Mouse (Mus musculus): ENCODE results near the gene Cldn2. TPM values are rescaled to one million over a fixed set of nuclear protein-coding genes. Genes with fewer than 3 reads are reported as not detected.

Cldn2 gene
- polyA plus RNA-seq, 1 experiment from 2014 or later = 0.24 TPM

DNA sequence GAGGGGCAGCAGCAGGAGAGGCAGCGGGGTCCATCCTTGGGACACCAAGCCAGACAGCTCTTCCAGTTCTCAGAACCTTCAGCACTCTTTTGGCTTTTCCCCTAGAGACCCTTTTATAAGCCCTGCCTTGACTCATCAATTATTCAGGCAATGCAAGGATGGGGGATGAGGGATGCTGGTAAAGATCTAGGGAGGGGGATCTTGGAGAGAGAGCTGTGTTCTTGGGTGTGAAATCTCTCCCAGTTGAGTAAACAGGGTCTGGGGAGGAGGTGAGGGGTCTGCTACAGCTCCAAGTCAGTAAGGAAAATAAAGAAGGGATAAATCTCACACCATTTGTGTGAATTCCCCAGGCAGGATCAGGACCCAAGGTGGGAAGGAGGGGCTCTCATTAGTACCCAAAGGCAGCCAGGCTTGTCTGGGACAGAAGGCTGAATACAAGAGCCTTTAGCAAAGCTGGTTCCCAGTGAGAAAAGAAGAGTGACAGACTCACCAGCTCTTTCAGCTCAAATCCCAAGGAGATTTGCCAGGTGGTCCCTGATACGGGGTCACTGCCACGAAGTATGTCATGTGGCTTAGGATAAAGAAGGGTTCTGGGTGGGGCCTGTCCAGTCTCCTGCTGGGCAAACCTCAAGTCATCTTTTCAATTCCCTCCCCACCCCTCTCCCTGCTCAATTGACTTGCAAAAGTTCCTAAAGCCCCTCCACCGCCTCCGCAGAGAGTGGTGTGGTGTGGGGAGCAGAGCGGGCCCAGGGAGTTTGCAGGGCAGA is 18.2 kb upstream of the Cldn2 start, which contains the start of gene Ripply1:
TSS of gene Ripply1 (minus strand) at position 76 of the 767 bp plus-strand sequence.
- H3K27ac ChIP-seq (replicated peaks) = no peak within 1 kb of the TSS
- H3K9ac ChIP-seq (replicated peaks) = no peak within 1 kb of the TSS
- H3K4me2 ChIP-seq (replicated peaks) = no peak within 1 kb of the TSS
- H3K4me1 ChIP-seq = peaks cover 7% of the 10 kb centered on the region; the same call in 1 of the 2 replicates
- no peaks in the 10 kb centered on the region for H3K9me3 ChIP-seq
- H3K4me3 ChIP-seq = no peak within 1 kb of the TSS
- H3K36me3 ChIP-seq = no peaks in the 10 kb centered on the region
- peak; percentile 68 for ATAC-seq (ENCODE audit: low FRiP score, low read depth)
- H3K27me3 ChIP-seq = peaks cover 49% of the 10 kb centered on the region
- WGBS = 27% methylated on average over 6 of the region's 6 CpGs

DNA sequence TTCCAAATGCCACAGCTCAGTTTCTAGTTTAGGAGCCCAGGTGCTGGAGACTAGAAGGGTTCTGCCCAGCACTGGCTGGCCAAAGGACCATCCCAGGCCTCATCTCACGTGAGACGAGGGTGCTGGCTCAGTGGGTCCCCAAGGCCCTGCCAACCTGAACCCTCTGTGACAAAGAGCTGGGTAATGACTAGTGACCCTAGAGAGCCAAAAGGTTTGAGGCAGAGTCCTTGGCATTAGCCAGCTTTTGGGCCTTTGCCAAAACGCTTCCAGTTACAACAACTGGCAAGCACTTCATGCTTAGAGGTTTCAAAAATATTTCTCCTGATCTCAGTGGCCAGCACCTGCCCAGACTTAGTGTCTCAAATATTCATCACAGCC is 17.6 kb upstream of the Cldn2 start:
- Histone ChIP-seq H3K27me3 (peaks cover 51% of the 10 kb centered on the region), H3K36me3 (no peaks in the 10 kb centered on the region), H3K27ac (replicated peaks) (no peak overlapping the region), H3K4me2 (replicated peaks) (no peak overlapping the region), H3K9ac (replicated peaks) (no peak overlapping the region), H3K9me3 (no peaks in the 10 kb centered on the region), H3K4me1 (peaks cover 7% of the 10 kb centered on the region; the same call in 1 of the 2 replicates), H3K4me3 (no peak overlapping the region)
- 28% methylated on average over 3 of the region's 3 CpGs for WGBS
- ATAC-seq (ENCODE audit: low FRiP score, low read depth) = peak; percentile 51

DNA sequence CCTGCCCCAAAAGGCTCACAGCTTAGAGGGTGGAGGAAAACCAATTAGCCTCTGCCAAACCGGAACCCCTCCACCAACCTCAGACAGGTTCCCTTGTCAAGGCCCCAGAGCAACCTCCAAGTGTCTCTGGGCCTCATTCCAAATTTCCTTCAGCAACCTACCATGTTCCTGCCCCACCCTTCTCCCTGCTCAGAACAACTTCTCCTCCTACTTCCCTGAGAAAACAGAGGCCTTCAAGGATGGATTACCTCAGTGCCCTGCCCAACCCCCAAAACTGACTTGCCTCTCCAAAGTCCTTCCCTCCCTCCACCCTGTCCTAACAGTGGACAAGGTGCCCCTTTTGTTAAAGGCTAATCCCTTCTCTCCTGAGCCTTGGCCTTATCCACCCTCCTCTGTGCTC is 14.9 kb upstream of the Cldn2 start:
- H3K4me3 ChIP-seq = no peak overlapping the region
- ATAC-seq (ENCODE audit: low FRiP score, low read depth) = no peak
- WGBS = 47% methylated on average over 1 of the region's 1 CpGs

DNA sequence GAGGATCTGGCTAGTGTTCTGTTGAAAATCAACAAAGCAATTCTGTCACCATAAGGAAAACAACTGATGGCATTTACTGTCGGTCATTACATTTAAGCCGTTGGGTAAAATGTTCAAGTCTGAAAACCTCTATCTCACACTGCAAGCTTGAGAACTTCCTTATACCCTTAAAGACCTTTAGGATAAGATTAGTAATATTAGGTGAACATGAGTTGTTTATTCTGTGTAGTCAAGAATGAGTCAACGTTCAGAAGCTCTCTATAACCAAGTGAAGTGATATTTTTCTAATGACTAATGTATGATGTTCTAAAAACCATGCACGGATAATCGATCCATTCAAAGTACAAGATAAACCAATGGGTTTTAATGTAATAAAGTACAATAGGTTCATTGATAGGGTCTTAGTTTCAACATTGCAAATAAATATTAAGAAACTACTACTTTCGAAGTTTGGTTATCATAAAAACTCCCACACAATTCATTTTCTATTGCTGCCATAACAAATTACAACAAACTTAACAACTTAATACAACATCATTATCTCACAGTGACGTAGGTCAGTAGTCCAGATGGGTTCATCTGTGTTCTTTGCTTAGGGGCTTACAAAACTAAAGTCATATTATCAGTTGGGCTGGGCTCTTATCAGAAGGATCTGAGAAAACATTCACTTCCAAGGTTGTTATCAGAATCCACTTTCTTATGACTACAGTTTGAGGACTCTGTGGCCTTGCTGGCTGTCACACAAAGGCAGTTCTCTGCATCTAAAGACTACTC is 6.4 kb upstream of the Cldn2 start:
- H3K4me3 ChIP-seq = no peak overlapping the region
- peaks cover 52% of the 10 kb centered on the region for H3K27me3 ChIP-seq
- no peak overlapping the region for H3K27ac ChIP-seq (replicated peaks)
- no peak overlapping the region for H3K9ac ChIP-seq (replicated peaks)
- no peak for ATAC-seq (ENCODE audit: low FRiP score, low read depth)
- no peaks in the 10 kb centered on the region for H3K9me3 ChIP-seq
- no peak overlapping the region for H3K4me2 ChIP-seq (replicated peaks)
- H3K36me3 ChIP-seq = no peaks in the 10 kb centered on the region
- 89% methylated on average over 7 of the region's 7 CpGs for WGBS
- no peaks in the 10 kb centered on the region for H3K4me1 ChIP-seq

More for the DNA sequence above, 14.9 kb upstream of the Cldn2 start:
- Histone ChIP-seq H3K4me1 (peaks cover 7% of the 10 kb centered on the region; the same call in 1 of the 2 replicates), H3K27ac (replicated peaks) (no peak overlapping the region), H3K9ac (replicated peaks) (no peak overlapping the region), H3K27me3 (peaks cover 52% of the 10 kb centered on the region), H3K9me3 (no peaks in the 10 kb centered on the region), H3K4me2 (replicated peaks) (no peak overlapping the region), H3K36me3 (no peaks in the 10 kb centered on the region)

DNA sequence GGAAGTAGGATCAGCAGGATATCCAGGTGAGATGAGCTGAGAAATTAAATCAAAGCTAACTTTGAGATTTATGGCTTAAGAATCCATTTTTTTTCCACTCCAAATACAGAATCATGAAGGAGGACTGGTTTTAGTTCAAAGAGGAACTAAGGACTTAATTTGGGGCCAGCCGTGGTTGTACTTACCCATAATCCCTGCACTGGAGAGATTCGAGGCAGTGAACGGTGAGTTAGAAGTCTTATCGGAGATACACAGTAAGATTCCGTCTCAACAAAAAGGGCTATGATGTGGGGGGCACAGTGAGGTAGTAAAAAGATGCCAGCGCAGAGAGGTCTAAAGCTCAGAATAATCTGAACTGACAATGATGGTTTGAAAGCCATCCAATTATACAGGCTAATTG is 4.6 kb upstream of the Cldn2 start:
- no peak for ATAC-seq (ENCODE audit: low FRiP score, low read depth)
- Histone ChIP-seq H3K27ac (replicated peaks) (no peak overlapping the region), H3K27me3 (peaks cover 53% of the 10 kb centered on the region), H3K36me3 (no peaks in the 10 kb centered on the region), H3K4me3 (no peak overlapping the region), H3K9me3 (no peaks in the 10 kb centered on the region), H3K9ac (replicated peaks) (no peak overlapping the region), H3K4me2 (replicated peaks) (no peak overlapping the region), H3K4me1 (no peaks in the 10 kb centered on the region)
- 73% methylated on average over 6 of the region's 6 CpGs for WGBS

DNA sequence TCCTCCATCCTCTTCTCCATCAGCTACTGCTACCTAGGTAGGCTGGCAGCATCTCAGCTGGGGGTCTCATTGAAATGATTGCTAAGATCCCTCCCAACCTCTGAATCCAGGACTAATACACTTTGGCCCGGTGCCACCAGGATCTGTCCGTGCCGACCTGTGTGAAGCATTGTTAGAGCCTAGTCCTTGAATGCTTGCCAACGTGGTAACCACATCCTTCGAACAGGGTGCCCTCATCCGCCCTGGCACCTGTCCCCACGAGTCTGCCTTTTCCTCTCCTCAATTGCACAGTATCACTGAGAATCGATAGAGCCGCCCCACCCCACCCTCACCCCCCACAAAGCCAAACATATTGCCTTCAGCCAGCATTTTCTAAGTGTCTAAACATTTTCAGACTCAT is 2.8 kb upstream of the Cldn2 start:
- no peak overlapping the region for H3K4me2 ChIP-seq (replicated peaks)
- no peak for ATAC-seq (ENCODE audit: low FRiP score, low read depth)
- 78% methylated on average over 9 of the region's 9 CpGs for WGBS
- H3K9ac ChIP-seq (replicated peaks) = no peak overlapping the region
- H3K9me3 ChIP-seq = no peaks in the 10 kb centered on the region
- H3K27me3 ChIP-seq = peaks cover 38% of the 10 kb centered on the region
- H3K27ac ChIP-seq (replicated peaks) = no peak overlapping the region
- H3K4me3 ChIP-seq = no peak overlapping the region
- H3K36me3 ChIP-seq = no peaks in the 10 kb centered on the region
- H3K4me1 ChIP-seq = no peaks in the 10 kb centered on the region

DNA sequence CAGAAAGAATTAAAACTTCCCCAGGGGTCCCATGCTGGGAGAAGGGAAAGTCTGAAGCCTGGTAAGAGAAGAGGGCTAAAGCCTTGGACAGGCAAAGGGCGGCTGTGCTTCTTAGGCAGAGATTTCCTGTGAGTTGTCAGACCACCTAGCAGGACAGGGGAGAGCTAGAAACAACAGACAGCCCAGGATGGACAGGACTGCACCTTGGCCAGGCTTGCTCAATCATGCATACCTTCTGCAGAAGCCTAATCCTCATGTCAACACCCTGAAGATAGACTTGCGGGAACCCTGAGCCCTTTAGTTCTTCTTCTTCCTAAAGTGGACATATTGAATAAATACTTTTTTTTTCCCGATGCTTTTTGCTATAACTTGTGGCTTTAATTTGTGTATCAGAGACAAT is 675 bp upstream of the Cldn2 start:
- WGBS = 78% methylated on average over 3 of the region's 3 CpGs

DNA sequence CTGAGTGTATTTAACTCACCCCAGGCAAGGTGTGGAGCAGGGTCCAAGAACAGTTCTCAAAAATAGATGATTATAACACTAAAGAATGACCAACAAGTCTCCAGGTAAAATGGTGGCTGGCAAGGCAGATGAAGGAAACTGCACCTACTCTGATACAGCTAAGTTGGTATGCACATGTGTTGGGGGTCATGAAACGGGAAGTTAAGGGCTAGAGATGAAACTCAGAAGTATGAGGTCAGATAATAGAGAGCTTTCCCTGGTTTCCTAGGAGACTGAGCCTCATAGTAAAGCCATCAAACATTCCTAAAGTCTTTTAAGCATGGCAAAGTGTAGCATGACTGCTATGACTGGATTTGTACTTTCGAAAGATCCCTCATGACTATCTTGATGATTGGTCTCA is 2.4 kb downstream of the Cldn2 start:
- WGBS = 55% methylated on average over 2 of the region's 2 CpGs
- no peak overlapping the region for H3K4me3 ChIP-seq
- no peak overlapping the region for H3K27ac ChIP-seq (replicated peaks)
- no peak overlapping the region for H3K9ac ChIP-seq (replicated peaks)
- H3K4me2 ChIP-seq (replicated peaks) = no peak overlapping the region
- no peak for ATAC-seq (ENCODE audit: low FRiP score, low read depth)
- no peaks in the 10 kb centered on the region for H3K9me3 ChIP-seq
- peaks cover 44% of the 10 kb centered on the region for H3K27me3 ChIP-seq
- no peaks in the 10 kb centered on the region for H3K4me1 ChIP-seq
- no peaks in the 10 kb centered on the region for H3K36me3 ChIP-seq

More for the DNA sequence above, 675 bp upstream of the Cldn2 start:
- Histone ChIP-seq H3K9me3 (no peaks in the 10 kb centered on the region), H3K27ac (replicated peaks) (no peak overlapping the region), H3K9ac (replicated peaks) (no peak overlapping the region), H3K36me3 (no peaks in the 10 kb centered on the region), H3K4me2 (replicated peaks) (no peak overlapping the region), H3K4me1 (no peaks in the 10 kb centered on the region), H3K27me3 (peaks cover 45% of the 10 kb centered on the region), H3K4me3 (no peak overlapping the region)
- ATAC-seq (ENCODE audit: low FRiP score, low read depth) = no peak

DNA sequence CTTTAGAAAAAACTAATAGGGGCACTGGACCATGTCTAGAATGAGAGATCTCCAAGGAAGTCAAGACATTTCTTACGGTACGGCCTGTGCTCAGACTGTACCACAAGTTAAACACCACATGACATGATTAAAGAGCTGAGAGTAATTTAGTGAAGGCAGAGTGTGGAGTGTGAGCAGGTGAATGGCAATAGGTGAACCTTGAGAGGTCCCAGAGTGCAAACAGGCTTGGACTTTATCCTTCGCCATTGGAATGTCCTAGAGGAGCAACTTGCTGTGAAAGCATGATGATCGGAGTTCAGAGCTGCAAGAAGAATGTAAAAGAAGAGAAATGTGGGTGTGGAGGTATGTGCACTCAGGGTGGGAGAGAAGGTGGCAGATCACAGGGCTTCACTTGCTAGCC is 5.3 kb downstream of the Cldn2 start:
- Histone ChIP-seq H3K27me3 (peaks cover 52% of the 10 kb centered on the region), H3K9ac (replicated peaks) (no peak overlapping the region), H3K4me3 (no peak overlapping the region), H3K9me3 (no peaks in the 10 kb centered on the region), H3K4me1 (no peaks in the 10 kb centered on the region), H3K4me2 (replicated peaks) (no peak overlapping the region), H3K27ac (replicated peaks) (no peak overlapping the region), H3K36me3 (no peaks in the 10 kb centered on the region)
- ATAC-seq (ENCODE audit: low FRiP score, low read depth) = no peak
- 93% methylated on average over 4 of the region's 4 CpGs for WGBS

DNA sequence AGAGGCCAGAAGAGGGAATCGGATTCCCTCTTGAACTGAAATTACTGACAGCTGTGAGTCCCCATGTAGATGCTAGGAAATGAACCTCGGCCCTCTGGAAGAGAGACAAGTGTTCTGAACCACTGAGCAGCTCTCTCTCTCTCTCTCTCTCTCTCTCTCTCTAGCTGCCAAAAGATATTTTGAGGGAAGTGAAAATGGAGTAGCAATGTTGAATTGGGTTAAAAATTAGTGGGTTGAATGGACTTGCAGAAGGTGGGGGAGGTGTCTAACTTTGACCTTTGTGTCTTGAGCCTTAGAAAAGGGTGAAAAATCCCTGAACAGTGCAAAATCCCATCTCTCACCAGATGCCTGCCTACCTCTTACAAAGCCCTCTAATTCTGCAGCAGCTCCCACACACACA is 6.8 kb downstream of the Cldn2 start:
- H3K27me3 ChIP-seq = peaks cover 52% of the 10 kb centered on the region
- WGBS = 66% methylated on average over 2 of the region's 2 CpGs
- H3K4me3 ChIP-seq = no peak overlapping the region
- no peaks in the 10 kb centered on the region for H3K36me3 ChIP-seq
- H3K9ac ChIP-seq (replicated peaks) = no peak overlapping the region
- no peak overlapping the region for H3K4me2 ChIP-seq (replicated peaks)
- ATAC-seq (ENCODE audit: low FRiP score, low read depth) = no peak
- no peaks in the 10 kb centered on the region for H3K4me1 ChIP-seq
- H3K27ac ChIP-seq (replicated peaks) = no peak overlapping the region
- H3K9me3 ChIP-seq = no peaks in the 10 kb centered on the region

DNA sequence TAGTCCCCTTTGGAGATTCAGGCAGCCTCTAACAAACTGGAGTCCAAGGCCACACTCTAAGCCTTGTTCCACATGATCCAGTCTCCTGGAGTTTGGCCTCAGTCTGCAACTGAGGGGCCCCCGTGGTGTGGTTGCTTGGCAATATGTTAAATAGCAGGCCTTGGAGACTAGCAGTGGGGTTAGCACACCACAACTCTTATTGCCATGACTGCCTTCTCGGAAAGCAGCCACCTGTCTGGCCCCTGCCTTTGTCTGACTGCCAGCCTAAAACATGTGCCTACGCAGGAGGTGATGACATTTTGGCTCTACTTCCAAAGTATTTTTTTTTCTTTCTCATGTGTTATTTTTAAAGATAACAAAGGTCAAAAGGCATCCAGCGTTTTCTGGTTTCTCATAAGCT is 7.5 kb downstream of the Cldn2 start:
- H3K27ac ChIP-seq (replicated peaks) = no peak overlapping the region
- H3K36me3 ChIP-seq = no peaks in the 10 kb centered on the region
- H3K4me3 ChIP-seq = no peak overlapping the region
- H3K27me3 ChIP-seq = peaks cover 59% of the 10 kb centered on the region
- H3K4me1 ChIP-seq = no peaks in the 10 kb centered on the region
- H3K9me3 ChIP-seq = no peaks in the 10 kb centered on the region
- no peak overlapping the region for H3K9ac ChIP-seq (replicated peaks)
- no peak for ATAC-seq (ENCODE audit: low FRiP score, low read depth)
- 32% methylated on average over 4 of the region's 4 CpGs for WGBS
- no peak overlapping the region for H3K4me2 ChIP-seq (replicated peaks)

DNA sequence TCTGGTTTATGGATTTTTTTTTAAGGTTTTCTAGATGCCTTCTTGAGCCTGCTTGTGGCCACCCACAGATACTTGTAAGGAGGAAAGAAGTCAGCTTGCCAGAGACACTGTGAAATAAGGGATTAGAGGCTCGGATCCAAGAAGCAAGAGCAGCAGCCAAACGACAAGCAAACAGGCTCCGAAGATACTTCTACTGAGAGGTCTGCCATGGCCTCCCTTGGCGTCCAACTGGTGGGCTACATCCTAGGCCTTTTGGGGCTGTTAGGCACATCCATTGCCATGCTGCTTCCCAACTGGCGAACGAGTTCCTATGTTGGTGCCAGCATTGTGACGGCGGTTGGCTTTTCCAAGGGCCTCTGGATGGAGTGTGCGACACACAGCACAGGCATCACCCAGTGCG is 7.9 kb downstream of the Cldn2 start:
- H3K9me3 ChIP-seq = no peaks in the 10 kb centered on the region
- H3K36me3 ChIP-seq = no peaks in the 10 kb centered on the region
- H3K27me3 ChIP-seq = peaks cover 63% of the 10 kb centered on the region
- H3K4me1 ChIP-seq = no peaks in the 10 kb centered on the region
- WGBS = 84% methylated on average over 10 of the region's 10 CpGs
- no peak for ATAC-seq (ENCODE audit: low FRiP score, low read depth)
- no peak overlapping the region for H3K4me2 ChIP-seq (replicated peaks)
- no peak overlapping the region for H3K27ac ChIP-seq (replicated peaks)
- H3K4me3 ChIP-seq = no peak overlapping the region
- H3K9ac ChIP-seq (replicated peaks) = no peak overlapping the region

Data from midbrain, embryonic 12.5 days (tissue).